21 mouse cellular contexts compared by ENCODE assay signal in genomic region chr4:139836196-139836595, GRCm38 (mm10). TPM values are rescaled to one million over a fixed set of nuclear protein-coding genes. Genes with fewer than 3 reads are reported as not detected.
DNase-seq lines count a peak whose midpoint lies in the region; ATAC-seq and TF ChIP-seq lines count a peak whose summit lies in the region.
"Had no signal": no experiment of that assay in that cellular context is flagged by ENCODE, and none has a peak within 500 bp of the region (broad histone marks: within the 10 kb centered on the region; RNA-seq: fewer than 3 reads in every experiment).

No protein-coding gene starts in this region.

- peaks cover 69% of the 10 kb centered on the region for H3K27me3 ChIP-seq in forebrain, postnatal 0 days (ENCODE audit: insufficient read depth, low read length)
- H3K27me3 ChIP-seq in forebrain, embryonic 14.5 days (replicated peaks; ENCODE audit: control insufficient read depth, insufficient read depth, low read length): peaks cover 82% of the 10 kb centered on the region
- peaks cover 100% of the 10 kb centered on the region for H3K27me3 ChIP-seq in embryonic facial prominence, embryonic 10.5 days (replicated peaks; ENCODE audit: low read depth, poor library complexity, severe bottlenecking)
- peaks cover 70% of the 10 kb centered on the region for H3K27me3 ChIP-seq in hindbrain, embryonic 15.5 days
- H3K27me3 ChIP-seq in midbrain, embryonic 16.5 days (ENCODE audit: control insufficient read depth, insufficient read depth, low read depth, low read length): peaks cover 46% of the 10 kb centered on the region
- H3K27me3 ChIP-seq in liver, embryonic 12.5 days (replicated peaks): peaks cover 100% of the 10 kb centered on the region

- H3K27ac ChIP-seq in forebrain, postnatal 0 days (ENCODE audit: low read depth, low read length): no peak overlapping the region
- no peak overlapping the region for H3K27ac ChIP-seq in forebrain, embryonic 14.5 days (ENCODE audit: low read depth, low read length)
- H3K27ac ChIP-seq in embryonic facial prominence, embryonic 10.5 days (replicated peaks): peak overlapping the region; percentile 61; the same call in 1 of the 2 replicates
- no peak overlapping the region for H3K27ac ChIP-seq in hindbrain, embryonic 15.5 days (replicated peaks)
- H3K27ac ChIP-seq in midbrain, embryonic 16.5 days (ENCODE audit: low read length): no peak overlapping the region
- H3K27ac ChIP-seq in liver, embryonic 12.5 days: no peak overlapping the region
- H3K27ac ChIP-seq: kidney, embryonic 15.5 days; left cerebral cortex, adult 2 months; limb, embryonic 12.5 days; macrophage had no signal

- H3K4me2 ChIP-seq in forebrain, postnatal 0 days (ENCODE audit: low read depth): no peak overlapping the region
- no peak overlapping the region for H3K4me2 ChIP-seq in forebrain, embryonic 14.5 days (ENCODE audit: low read length)
- H3K4me2 ChIP-seq in hindbrain, embryonic 15.5 days: no peak overlapping the region
- peak overlapping the region; percentile 10; the same call in 1 of the 2 replicates for H3K4me2 ChIP-seq in midbrain, embryonic 16.5 days (ENCODE audit: low read length)
- H3K4me2 ChIP-seq in liver, embryonic 12.5 days: no peak overlapping the region
- H3K4me2 ChIP-seq: kidney, embryonic 15.5 days; limb, embryonic 12.5 days had no signal

- 5% methylated on average over 8 of the region's 8 CpGs for WGBS in forebrain, postnatal 0 days
- WGBS in forebrain, embryonic 14.5 days: 4% methylated on average over 8 of the region's 8 CpGs
- 2% methylated on average over 8 of the region's 8 CpGs for WGBS in embryonic facial prominence, embryonic 10.5 days
- 0% methylated on average over 8 of the region's 8 CpGs for WGBS in hindbrain, embryonic 15.5 days
- WGBS in midbrain, embryonic 16.5 days: 3% methylated on average over 8 of the region's 8 CpGs
- WGBS in liver, embryonic 12.5 days (ENCODE audit: insufficient replicate concordance): under 1% methylated on average over 8 of the region's 8 CpGs

- ATAC-seq in forebrain, postnatal 0 days: peak; percentile 18; the same call in 1 of the 2 replicates
- no peak for ATAC-seq in forebrain, embryonic 14.5 days
- 0 out of 2 replicates have a peak, but pooled peaks have one; percentile 63 for ATAC-seq in hindbrain, embryonic 15.5 days (ENCODE audit: low FRiP score, low read depth)
- peak; percentile 58 for ATAC-seq in midbrain, embryonic 16.5 days
- ATAC-seq in liver, embryonic 12.5 days: no peak

- TF ChIP-seq CTCF in forebrain, postnatal 0 days (IDR thresholded peaks at IDR 0.05; ENCODE audit: low read depth): no peak

- H3K4me1 ChIP-seq in forebrain, postnatal 0 days (ENCODE audit: insufficient read depth): no peaks in the 10 kb centered on the region
- peaks cover 2% of the 10 kb centered on the region; the same call in 1 of the 2 replicates for H3K4me1 ChIP-seq in forebrain, embryonic 14.5 days (ENCODE audit: control insufficient read depth, insufficient read depth, low read length)
- peaks cover 77% of the 10 kb centered on the region for H3K4me1 ChIP-seq in embryonic facial prominence, embryonic 10.5 days
- H3K4me1 ChIP-seq in hindbrain, embryonic 15.5 days (replicated peaks): peaks cover 21% of the 10 kb centered on the region
- H3K4me1 ChIP-seq in midbrain, embryonic 16.5 days (ENCODE audit: control insufficient read depth, insufficient read depth, low read length): peaks cover 13% of the 10 kb centered on the region
- no peaks in the 10 kb centered on the region for H3K4me1 ChIP-seq in liver, embryonic 12.5 days

- H3K9me3 ChIP-seq in forebrain, postnatal 0 days (ENCODE audit: low read length): no peaks in the 10 kb centered on the region
- H3K9me3 ChIP-seq in forebrain, embryonic 14.5 days (replicated peaks; ENCODE audit: control insufficient read depth, low read length): no peaks in the 10 kb centered on the region
- peaks cover 3% of the 10 kb centered on the region; the same call in 1 of the 2 replicates for H3K9me3 ChIP-seq in embryonic facial prominence, embryonic 10.5 days
- no peaks in the 10 kb centered on the region for H3K9me3 ChIP-seq in hindbrain, embryonic 15.5 days
- no peaks in the 10 kb centered on the region for H3K9me3 ChIP-seq in midbrain, embryonic 16.5 days (replicated peaks; ENCODE audit: control insufficient read depth, low read length, poor library complexity, severe bottlenecking)
- no peaks in the 10 kb centered on the region for H3K9me3 ChIP-seq in liver, embryonic 12.5 days (replicated peaks)
- H3K9me3 ChIP-seq: kidney, embryonic 15.5 days had no signal

- no peak for DNase-seq in forebrain, postnatal 0 days
- DNase-seq in forebrain, embryonic 14.5 days (ENCODE audit: low spot score): no peak
- DNase-seq in embryonic facial prominence, embryonic 10.5 days (ENCODE audit: low spot score): peak; percentile 54
- no peak for DNase-seq in cerebellum, adult 11-12 months
- no peak for DNase-seq in lung, postnatal 4 days
- DNase-seq: B cell, adult 2 months; cerebellum, adult 18-20 months; gastrocnemius, postnatal 25 days; heart, postnatal 10 days had no signal

- no peak overlapping the region for H3K9ac ChIP-seq in forebrain, postnatal 0 days
- H3K9ac ChIP-seq in forebrain, embryonic 14.5 days (ENCODE audit: low read length): no peak overlapping the region
- no peak overlapping the region for H3K9ac ChIP-seq in hindbrain, embryonic 15.5 days
- no peak overlapping the region for H3K9ac ChIP-seq in midbrain, embryonic 16.5 days (ENCODE audit: low read depth, low read length)
- H3K9ac ChIP-seq in liver, embryonic 12.5 days: no peak overlapping the region
- H3K9ac ChIP-seq: kidney, embryonic 15.5 days; limb, embryonic 12.5 days had no signal

- H3K36me3 ChIP-seq in forebrain, postnatal 0 days (ENCODE audit: insufficient read depth): no peaks in the 10 kb centered on the region
- H3K36me3 ChIP-seq in forebrain, embryonic 14.5 days (ENCODE audit: control insufficient read depth, insufficient read depth, low read length): no peaks in the 10 kb centered on the region
- H3K36me3 ChIP-seq in embryonic facial prominence, embryonic 10.5 days (replicated peaks): no peaks in the 10 kb centered on the region
- no peaks in the 10 kb centered on the region for H3K36me3 ChIP-seq in hindbrain, embryonic 15.5 days
- H3K36me3 ChIP-seq in midbrain, embryonic 16.5 days (ENCODE audit: control insufficient read depth, insufficient read depth, low read length): no peaks in the 10 kb centered on the region
- H3K36me3 ChIP-seq in liver, embryonic 12.5 days: no peaks in the 10 kb centered on the region
- H3K36me3 ChIP-seq: kidney, embryonic 15.5 days; limb, embryonic 12.5 days had no signal

- H3K4me3 ChIP-seq in forebrain, postnatal 0 days (ENCODE audit: low read depth, low read length): no peak overlapping the region
- H3K4me3 ChIP-seq in forebrain, embryonic 14.5 days (ENCODE audit: low read depth, low read length): no peak overlapping the region
- peak overlapping the region; percentile 59 for H3K4me3 ChIP-seq in embryonic facial prominence, embryonic 10.5 days
- no peak overlapping the region for H3K4me3 ChIP-seq in hindbrain, embryonic 15.5 days
- H3K4me3 ChIP-seq in midbrain, embryonic 16.5 days (ENCODE audit: low read depth, low read length): no peak overlapping the region
- H3K4me3 ChIP-seq in liver, embryonic 12.5 days: no peak overlapping the region
- H3K4me3 ChIP-seq: kidney, embryonic 15.5 days; left cerebral cortex, adult 2 months; limb, embryonic 12.5 days had no signal

RNA-seq across cellular contexts. Expression of gene Pax7, which starts 2.9 kb away (rescaled TPM):
- total RNA-seq in forebrain, postnatal 0 days (2014; rRNA removed): 0.05 and 0.31 TPM in 2 replicates
- polyA plus RNA-seq in forebrain, postnatal 0 days (2015; fragmentation: Nextera tagmentation; extraction: Ambion mirVana): not detected in 2 replicates
- 0.05 and 0.06 TPM in 2 replicates for polyA plus RNA-seq in forebrain, embryonic 14.5 days (2014; fragmentation: Nextera tagmentation; extraction: Ambion mirVana)
- 1.5 and 2.6 TPM in 2 replicates for polyA plus RNA-seq in embryonic facial prominence, embryonic 10.5 days (2016; fragmentation: Nextera tagmentation; extraction: Ambion mirVana)
- 0.39 and 1.1 TPM in 2 replicates for polyA plus RNA-seq in hindbrain, embryonic 15.5 days (2015; fragmentation: Nextera tagmentation; extraction: Ambion mirVana)
- 2.3 and 4.4 TPM in 2 replicates for polyA plus RNA-seq in midbrain, embryonic 16.5 days (2015; fragmentation: Nextera tagmentation; extraction: Ambion mirVana)
- polyA plus RNA-seq in liver, embryonic 12.5 days (2016; fragmentation: Nextera tagmentation; extraction: Ambion mirVana): 0.07 TPM in 1 of 2 replicates, not detected in the other
- total RNA-seq: adrenal gland, adult 18-20 months; heart, postnatal 10 days; layer of hippocampus, adult 18-20 months; left cerebral cortex, adult 2 months had no signal
- polyA plus RNA-seq: intestine, embryonic 14.5 days; liver, embryonic 16.5 days; macrophage; small intestine, adult 2 months had no signal

Comparison
In these comparisons a context has a peak if more than half of its experiments do, and no peak if none do; other contexts are left out.
1. ATAC-seq: peak in forebrain, postnatal 0 days (single experiment), hindbrain, embryonic 15.5 days (single experiment) and midbrain, embryonic 16.5 days (single experiment); none in forebrain, embryonic 14.5 days (single experiment) and liver, embryonic 12.5 days (single experiment).